Mouse (Mus musculus) T-helper 17 cell (primary cell): ENCODE measurements at regions not wholly inside any gene's neighbourhood (a gene's known extent, or its start where the extent isn't known, plus 50 kb on each side); places are given as distances from the start of the nearest gene placed in this dataset.

Experiments
- in situ Hi-C, 2 experiments: fragments of 300-600 bp; cut with MboI, MseI; formaldehyde crosslinking; loops; 1 replicate in 1 of 2; 2 replicates in 1 of 2; pipeline ENCODE4 v1.15.1; 2025; ENCODE audit warnings: high pct_unique_total_duplicates in 2 of 2

- in situ Hi-C loops, result no loop called here
Measured at GRCm38 (mm10) chr8:12214205-12215019, 64.2 kb upstream of the A230072I06Rik start.

DNA sequence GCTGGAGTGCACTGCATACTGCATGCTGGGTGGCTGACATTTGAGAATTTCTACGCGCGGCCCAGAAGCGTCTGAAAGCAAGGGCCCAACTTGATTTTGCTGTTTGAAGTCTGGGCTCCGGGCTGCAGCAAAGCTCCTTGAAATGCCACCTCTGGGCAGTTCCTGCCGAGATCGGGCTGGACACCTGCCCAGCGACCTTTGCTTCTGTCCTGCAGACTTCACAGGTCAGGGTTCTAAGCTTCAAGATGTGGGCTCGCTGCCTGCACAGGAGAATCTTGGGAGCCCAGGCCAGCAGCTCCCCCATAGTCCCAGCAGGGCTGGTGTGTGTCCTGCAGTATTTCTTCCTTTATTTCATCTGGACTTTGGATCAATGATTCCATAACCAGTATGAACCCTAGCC, 57.1 kb upstream of the A230072I06Rik start:
- in situ Hi-C loops, result no loop called here

DNA sequence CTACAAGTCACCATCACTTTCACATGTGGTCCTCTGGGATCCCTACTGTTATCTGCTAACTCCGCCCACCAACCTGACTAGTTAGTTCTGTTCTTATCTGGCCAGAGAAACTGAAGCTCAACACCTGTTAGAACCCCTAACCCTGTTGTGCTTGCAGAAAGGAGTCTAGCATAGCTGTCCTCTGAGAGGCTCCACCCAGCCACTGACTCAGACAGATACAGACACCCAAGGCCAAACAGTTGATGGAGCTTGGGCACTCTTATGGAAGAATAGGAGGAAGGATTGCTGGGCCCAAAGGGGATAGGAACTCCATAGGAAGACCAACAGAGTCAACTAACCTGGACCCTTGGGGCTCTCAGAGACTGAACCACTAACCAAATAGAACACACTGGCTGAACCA, 55.2 kb upstream of the A230072I06Rik start:
- in situ Hi-C loops, result no loop called here
